Mouse (Mus musculus): ENCODE measurements around the gene Gm20538.

Gm20538 gene

DNA sequence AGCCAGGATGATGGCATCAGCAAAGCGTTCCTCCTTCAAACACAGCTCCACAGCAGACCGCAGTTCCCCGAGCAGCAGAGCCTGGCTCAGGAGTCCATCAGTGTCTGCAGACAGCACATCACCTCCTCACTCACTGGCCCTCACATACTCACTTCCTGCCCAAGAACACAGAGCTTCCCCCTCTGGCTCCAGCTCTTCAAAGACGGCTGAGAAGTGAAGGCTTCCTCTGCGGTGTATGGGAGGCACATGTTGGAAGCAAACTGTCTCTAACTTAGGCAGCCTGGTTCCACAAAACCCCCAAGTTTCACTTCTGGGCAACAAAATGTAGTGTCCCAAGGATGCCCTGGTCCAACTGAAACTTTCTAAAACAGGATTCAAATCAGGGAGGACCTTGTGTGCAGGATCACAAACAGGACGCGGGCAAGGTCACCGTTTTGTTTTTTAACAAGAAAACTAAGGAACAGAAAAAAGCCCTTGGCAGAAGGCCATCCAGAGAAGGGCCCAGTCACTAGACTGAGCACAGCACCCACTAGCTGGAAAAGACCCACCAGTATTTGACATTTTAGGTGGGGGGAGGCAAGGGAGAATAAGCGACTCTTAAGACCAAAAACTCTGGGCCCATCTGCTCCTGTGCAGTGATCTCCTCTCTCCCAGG is 27.0 kb downstream of the Gm20538 start:
- DNase-seq, result no peak

DNA sequence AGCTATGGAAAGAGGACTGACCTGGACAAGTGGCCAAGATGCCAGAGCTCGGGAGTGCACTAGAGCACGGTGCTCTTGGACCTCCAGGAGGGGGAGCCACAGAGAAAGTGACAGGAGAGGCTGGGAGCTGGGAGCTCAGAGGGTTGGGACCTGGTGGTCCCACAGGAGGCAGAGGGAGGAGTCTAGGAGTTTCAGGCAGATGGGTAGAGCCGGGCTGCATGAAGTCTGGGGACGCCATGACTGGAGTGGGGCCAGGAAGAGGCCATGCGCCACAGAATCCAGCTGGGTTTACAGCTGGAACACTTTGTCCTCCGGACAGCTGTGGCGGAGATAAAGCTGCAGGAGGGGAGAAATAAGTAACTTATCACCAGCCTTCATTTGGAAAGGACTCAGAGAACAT is 33.5 kb downstream of the Gm20538 start:
- peak; percentile 57 to 83 for DNase-seq

DNA sequence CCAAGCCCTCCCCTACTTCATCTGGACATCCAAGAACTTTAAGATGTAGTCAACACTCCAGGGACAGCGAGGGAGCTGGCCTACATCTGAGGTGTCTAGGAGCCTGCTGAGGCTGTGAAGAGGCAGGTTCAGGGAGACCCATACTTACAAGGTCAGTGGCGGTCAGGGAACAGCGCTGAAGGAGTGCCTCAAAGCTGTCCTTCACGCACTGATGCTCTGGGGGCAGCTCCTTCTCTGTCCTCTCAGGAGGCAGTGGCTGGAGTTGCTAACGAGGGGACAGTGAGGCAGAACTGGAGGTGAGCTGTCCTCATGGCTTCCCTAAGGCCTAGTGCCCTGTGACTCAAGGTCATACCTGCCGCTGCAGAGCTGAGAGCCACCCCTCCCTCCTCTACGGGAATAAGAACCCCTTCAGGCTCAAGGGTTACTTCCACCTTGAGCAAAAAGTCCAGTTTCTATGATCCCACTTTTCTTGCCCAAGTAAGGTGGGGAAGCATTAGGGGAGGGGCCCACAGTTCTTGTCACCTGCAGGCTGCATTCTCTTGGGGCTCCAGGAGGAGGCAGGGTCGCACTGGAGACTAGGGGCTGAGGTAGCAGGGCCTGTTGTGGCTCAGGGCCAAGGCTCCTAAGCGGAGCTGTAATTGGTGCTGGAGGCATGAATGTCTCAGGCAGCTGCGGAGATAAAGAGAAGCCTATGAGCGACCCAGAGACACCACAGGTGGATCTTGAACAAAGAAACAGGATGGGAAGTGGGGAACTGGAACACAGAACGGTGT is 34.4 kb downstream of the Gm20538 start:
- peak; percentile 29 to 43 for DNase-seq

GRCm38 (mm10) chr19:44515769-44516168 is 36.9 kb downstream of the Gm20538 start:
- DNase-seq, result no peak

DNA sequence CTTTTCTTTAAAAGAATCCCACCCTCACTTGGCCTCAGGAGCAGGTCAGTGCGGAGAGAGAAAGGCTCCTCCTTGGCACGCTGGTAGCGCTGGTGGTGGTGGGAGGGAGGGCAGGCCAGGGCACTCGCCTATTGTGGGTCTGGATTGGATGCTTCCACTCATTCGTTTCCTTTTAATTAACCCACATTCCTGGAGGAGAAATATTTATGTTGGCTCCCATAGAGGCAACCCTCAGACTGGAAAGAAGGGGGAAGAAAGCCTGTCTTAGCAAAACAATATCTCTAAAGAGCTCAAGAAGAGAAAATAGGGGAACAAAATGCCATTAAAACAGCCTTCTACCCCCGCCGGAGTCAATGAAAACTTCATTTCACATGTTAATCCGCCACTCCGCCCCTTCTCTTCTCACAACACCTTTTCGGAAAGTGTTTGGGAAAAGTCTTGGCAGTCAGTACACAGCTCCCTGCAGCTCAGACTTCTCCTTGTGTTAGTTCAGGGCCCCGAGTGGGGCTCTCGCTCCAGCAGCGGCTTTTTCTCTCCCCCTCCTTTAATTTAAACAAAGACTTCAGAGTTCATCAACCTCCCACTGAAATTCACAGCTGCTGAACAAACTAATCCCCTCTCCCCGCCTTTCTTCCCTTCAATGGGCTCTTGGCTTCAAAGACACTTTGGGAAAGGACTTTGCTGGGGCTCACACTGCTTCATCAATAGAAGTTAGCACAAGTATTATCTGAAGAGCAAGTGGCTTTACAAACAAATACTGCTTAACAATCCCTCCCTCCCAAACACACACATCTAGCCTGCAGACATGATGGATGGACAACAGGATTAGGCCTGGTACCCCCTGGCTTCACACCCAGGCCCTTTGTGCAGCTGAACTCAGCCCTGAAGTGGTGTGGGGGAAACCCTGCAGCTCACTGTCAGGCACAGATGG is 37.8 kb downstream of the Gm20538 start:
- DNase-seq, result peak in 1 of 2 experiments; percentile 40

DNA sequence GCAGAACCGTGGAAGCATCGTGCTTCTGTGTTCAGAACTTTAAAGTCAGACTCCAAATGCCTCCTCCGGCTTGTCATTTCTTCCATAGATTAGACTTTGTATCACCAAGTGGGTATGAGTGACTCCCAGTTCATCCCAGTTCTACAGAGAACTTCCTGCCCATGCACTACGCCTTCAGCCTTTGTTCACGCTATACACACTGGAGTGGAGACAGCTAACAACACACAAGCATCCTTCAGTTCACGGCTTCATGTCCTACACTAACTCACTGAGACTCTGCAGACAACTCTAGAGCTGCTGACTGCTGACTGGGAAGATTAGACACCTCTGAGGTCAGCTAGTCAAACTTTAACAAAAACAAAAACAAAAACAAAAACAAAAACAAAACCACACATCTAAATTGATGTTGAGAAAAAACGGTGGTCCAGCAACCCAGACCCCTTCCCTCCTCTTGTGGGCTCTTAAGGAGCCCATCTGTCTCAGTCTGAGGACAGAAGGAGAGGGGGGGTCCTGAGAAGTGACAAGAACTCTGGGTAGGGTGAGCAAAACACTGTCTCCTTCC is 38.6 kb downstream of the Gm20538 start:
- no peak for DNase-seq

GRCm38 (mm10) chr19:44513054-44513833 is 39.4 kb downstream of the Gm20538 start:
- no peak for DNase-seq

- DNase-seq, result no peak
Observed at GRCm38 (mm10) chr19:44512601-44513000, 40.0 kb downstream of the Gm20538 start.

- peak; percentile 24 to 51 for DNase-seq
Observed at GRCm38 (mm10) chr19:44511451-44512231, 41.0 kb downstream of the Gm20538 start.

GRCm38 (mm10) chr19:44510534-44511175 is 42.0 kb downstream of the Gm20538 start:
- no peak for DNase-seq

DNA sequence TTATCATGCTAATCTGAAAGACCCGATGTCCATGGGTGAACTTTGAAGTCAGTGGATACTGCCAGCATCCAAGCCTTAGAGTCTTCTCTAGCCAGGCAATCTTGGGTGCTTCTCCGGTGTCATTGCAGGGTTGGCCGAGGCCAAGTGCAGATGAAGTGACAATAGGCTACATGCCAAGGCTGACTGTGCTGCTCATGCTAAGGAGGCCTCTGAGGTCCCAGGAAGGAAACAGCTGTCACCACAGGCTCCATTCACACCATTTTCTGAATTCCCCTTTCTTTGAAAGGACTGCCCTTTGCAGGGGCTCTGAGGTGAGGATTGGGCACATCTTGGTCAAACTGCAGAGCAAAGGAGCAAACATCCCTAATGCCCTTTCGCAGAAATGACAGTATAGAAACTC is 49.9 kb downstream of the Gm20538 start:
- peak in 1 of 2 experiments; percentile 61 for DNase-seq

- no peak for DNase-seq
Observed at GRCm38 (mm10) chr19:44501925-44502324, 50.7 kb downstream of the Gm20538 start.

GRCm38 (mm10) chr19:44500240-44500639 is 52.4 kb downstream of the Gm20538 start:
- no peak for DNase-seq

DNA sequence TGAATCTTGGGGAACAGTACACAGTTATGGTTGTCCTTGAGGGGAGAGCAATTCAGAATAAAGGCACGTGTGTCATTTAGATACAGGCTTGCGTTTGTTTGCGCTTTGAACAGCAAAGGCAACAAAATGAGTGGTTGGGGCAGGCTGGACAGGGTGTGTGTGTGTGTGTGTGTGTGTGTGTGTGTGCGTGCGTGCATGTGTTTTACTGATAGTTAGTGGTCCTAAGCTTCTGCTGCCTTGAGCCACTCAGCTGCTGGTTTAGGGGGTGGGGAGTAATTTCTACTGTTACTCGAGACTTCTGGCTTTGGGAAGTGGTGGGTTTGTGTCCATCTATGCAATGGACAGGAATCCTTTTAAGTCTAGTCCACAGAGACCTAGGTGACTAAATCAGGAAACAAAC is 53.7 kb downstream of the Gm20538 start:
- DNase-seq, result no peak

GRCm38 (mm10) chr19:44496941-44497340 is 55.7 kb downstream of the Gm20538 start:
- no peak for DNase-seq

DNA sequence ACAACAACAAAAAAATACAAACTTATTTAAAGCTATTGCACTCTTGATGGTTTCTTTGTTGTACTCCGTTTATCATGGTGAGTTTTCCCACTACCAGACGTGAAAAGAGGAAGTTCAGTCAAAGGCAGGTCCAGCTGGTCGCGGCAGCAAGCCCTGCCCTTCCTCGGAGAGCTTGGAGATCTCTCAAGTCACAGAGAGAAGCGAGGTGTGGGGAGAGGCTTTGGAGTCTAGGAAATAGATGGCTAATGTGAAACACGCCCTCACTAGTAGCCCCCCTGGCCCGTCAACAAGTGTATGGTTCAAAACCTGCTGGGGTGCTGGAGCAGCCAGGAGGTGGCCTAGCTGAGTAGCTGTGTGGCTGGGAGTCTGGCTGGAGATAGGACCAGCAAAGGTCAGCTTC is 56.1 kb downstream of the Gm20538 start:
- no peak for DNase-seq

Measured in lung, postnatal 4 days (tissue).